In the genomic region with DNA sequence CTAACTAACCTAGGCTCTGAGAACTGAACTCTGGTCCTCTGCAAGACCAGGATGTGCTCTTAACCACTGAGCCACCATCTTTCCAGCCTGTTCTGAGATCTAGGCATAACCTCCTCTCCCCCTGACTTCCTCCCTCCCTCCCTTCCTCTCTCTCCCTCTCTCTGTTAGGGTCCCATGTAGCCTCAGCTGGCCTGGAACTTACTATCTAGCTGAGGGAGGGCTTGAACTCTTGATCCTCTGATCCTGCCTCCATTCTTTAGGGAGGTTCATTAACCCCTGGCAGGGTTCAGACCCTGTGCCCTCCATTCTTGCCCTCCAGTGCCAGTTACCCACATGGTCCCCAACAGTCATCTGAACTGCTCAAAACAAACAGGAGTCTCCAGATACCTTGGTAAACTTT, we compare ENCODE assay signal across 23 mouse cellular contexts. TPM values are rescaled to one million over a fixed set of nuclear protein-coding genes. Genes with fewer than 3 reads are reported as not detected.
DNase-seq lines count a peak whose midpoint lies in the region; ATAC-seq and TF ChIP-seq lines count a peak whose summit lies in the region.
"Had no signal": no experiment of that assay in that cellular context is flagged by ENCODE, and none has a peak within 500 bp of the region (broad histone marks: within the 10 kb centered on the region; RNA-seq: fewer than 3 reads in every experiment).

No protein-coding gene starts in this region.

- H3K27me3 ChIP-seq in forebrain, embryonic 11.5 days (ENCODE audit: control insufficient read depth, insufficient read depth, low read length), result no peaks in the 10 kb centered on the region
- H3K27me3 ChIP-seq in forebrain, embryonic 12.5 days, result no peaks in the 10 kb centered on the region
- H3K27me3 ChIP-seq in heart, embryonic 10.5 days (ENCODE audit: insufficient read depth, poor library complexity, severe bottlenecking), result no peaks in the 10 kb centered on the region
- H3K27me3 ChIP-seq in myocyte (ENCODE audit: control insufficient read depth, insufficient read depth, insufficient read length), result no peaks in the 10 kb centered on the region
- H3K27me3 ChIP-seq in hindbrain, embryonic 12.5 days, result no peaks in the 10 kb centered on the region
- H3K27me3 ChIP-seq: embryonic facial prominence, embryonic 12.5 days; embryonic facial prominence, embryonic 15.5 days; forebrain, embryonic 13.5 days; heart, embryonic 13.5 days; hindbrain, embryonic 15.5 days; Patski had no signal

- H3K4me3 ChIP-seq in forebrain, embryonic 11.5 days (ENCODE audit: low read depth, low read length), result no peak overlapping the region
- no peak overlapping the region for H3K4me3 ChIP-seq in forebrain, embryonic 12.5 days (replicated peaks)
- H3K4me3 ChIP-seq in heart, embryonic 10.5 days, result no peak overlapping the region
- no peak overlapping the region for H3K4me3 ChIP-seq in myocyte
- no peak overlapping the region for H3K4me3 ChIP-seq in hindbrain, embryonic 12.5 days
- H3K4me3 ChIP-seq: embryonic facial prominence, embryonic 12.5 days; embryonic facial prominence, embryonic 15.5 days; forebrain, embryonic 13.5 days; heart, embryonic 13.5 days; hindbrain, embryonic 15.5 days had no signal

- no peak for ATAC-seq in forebrain, embryonic 11.5 days (replicated peaks; ENCODE audit: low FRiP score)
- ATAC-seq in forebrain, embryonic 12.5 days (ENCODE audit: low FRiP score), result no peak
- no peak for ATAC-seq in hindbrain, embryonic 12.5 days (ENCODE audit: low FRiP score)
- ATAC-seq: forebrain, embryonic 13.5 days; forebrain, embryonic 16.5 days; Patski had no signal

- no peak overlapping the region for H3K27ac ChIP-seq in forebrain, embryonic 11.5 days (ENCODE audit: low read depth, low read length)
- H3K27ac ChIP-seq in forebrain, embryonic 12.5 days, result no peak overlapping the region
- no peak overlapping the region for H3K27ac ChIP-seq in heart, embryonic 10.5 days
- no peak overlapping the region for H3K27ac ChIP-seq in hindbrain, embryonic 12.5 days
- H3K27ac ChIP-seq: embryonic facial prominence, embryonic 12.5 days; embryonic facial prominence, embryonic 15.5 days; forebrain, embryonic 13.5 days; heart, embryonic 13.5 days; hindbrain, embryonic 15.5 days had no signal

- no peaks in the 10 kb centered on the region for H3K4me1 ChIP-seq in forebrain, embryonic 11.5 days (replicated peaks; ENCODE audit: control insufficient read depth, insufficient read depth, low read length)
- peaks cover 12% of the 10 kb centered on the region for H3K4me1 ChIP-seq in forebrain, embryonic 12.5 days
- peaks cover 36% of the 10 kb centered on the region for H3K4me1 ChIP-seq in heart, embryonic 10.5 days
- H3K4me1 ChIP-seq in hindbrain, embryonic 12.5 days, result peaks cover 19% of the 10 kb centered on the region
- H3K4me1 ChIP-seq: hindbrain, embryonic 15.5 days had no signal

- H3K9ac ChIP-seq in forebrain, embryonic 11.5 days (ENCODE audit: low read length), result no peak overlapping the region
- no peak overlapping the region for H3K9ac ChIP-seq in forebrain, embryonic 12.5 days
- no peak overlapping the region for H3K9ac ChIP-seq in hindbrain, embryonic 12.5 days
- H3K9ac ChIP-seq: embryonic facial prominence, embryonic 12.5 days; embryonic facial prominence, embryonic 15.5 days; forebrain, embryonic 13.5 days; heart, embryonic 13.5 days; hindbrain, embryonic 15.5 days had no signal

- no peak for TF ChIP-seq POLR2A in myocyte (IDR thresholded peaks at IDR 0.05; ENCODE audit: insufficient read length, low read depth)

- no peak overlapping the region for H3K4me2 ChIP-seq in forebrain, embryonic 11.5 days (ENCODE audit: low read depth, low read length, severe bottlenecking)
- no peak overlapping the region for H3K4me2 ChIP-seq in forebrain, embryonic 12.5 days
- no peak overlapping the region for H3K4me2 ChIP-seq in myocyte (ENCODE audit: low read depth)
- H3K4me2 ChIP-seq in hindbrain, embryonic 12.5 days (replicated peaks), result no peak overlapping the region
- H3K4me2 ChIP-seq: embryonic facial prominence, embryonic 12.5 days; embryonic facial prominence, embryonic 15.5 days; forebrain, embryonic 13.5 days; heart, embryonic 13.5 days; hindbrain, embryonic 15.5 days had no signal

- DNase-seq in forebrain, embryonic 11.5 days (ENCODE audit: low spot score), result peak; percentile 13
- peak; percentile 66 for DNase-seq in heart, embryonic 10.5 days (ENCODE audit: low spot score)
- DNase-seq in heart, adult 18-20 months, result no peak
- DNase-seq in testis, postnatal 10 days (ENCODE audit: low spot score), result peak; percentile 19
- DNase-seq in testis, postnatal 14 days (ENCODE audit: low spot score), result no peak
- DNase-seq: adrenal gland, postnatal 10 days; adrenal gland, postnatal 36 days; cerebellum, adult 18-20 months; cerebellum, adult 9-10 months; gastrocnemius, postnatal 14 days; heart, postnatal 14 days; heart, postnatal 4 days had no signal

- H3K79me2 ChIP-seq in myocyte (ENCODE audit: control insufficient read depth, insufficient read depth), result no peaks in the 10 kb centered on the region

- no peaks in the 10 kb centered on the region for H3K9me3 ChIP-seq in forebrain, embryonic 11.5 days (ENCODE audit: control insufficient read depth, low read length)
- H3K9me3 ChIP-seq in forebrain, embryonic 12.5 days, result no peaks in the 10 kb centered on the region
- no peaks in the 10 kb centered on the region for H3K9me3 ChIP-seq in heart, embryonic 10.5 days
- no peaks in the 10 kb centered on the region for H3K9me3 ChIP-seq in hindbrain, embryonic 12.5 days (replicated peaks)
- H3K9me3 ChIP-seq: embryonic facial prominence, embryonic 12.5 days; embryonic facial prominence, embryonic 15.5 days; forebrain, embryonic 13.5 days; G1E; heart, embryonic 13.5 days; hindbrain, embryonic 15.5 days had no signal

- no peaks in the 10 kb centered on the region for H3K36me3 ChIP-seq in forebrain, embryonic 11.5 days (ENCODE audit: control insufficient read depth, insufficient read depth, low read length)
- H3K36me3 ChIP-seq in forebrain, embryonic 12.5 days (replicated peaks), result peaks cover 6% of the 10 kb centered on the region; the same call in 1 of the 2 replicates
- H3K36me3 ChIP-seq in heart, embryonic 10.5 days, result peaks cover 24% of the 10 kb centered on the region
- no peaks in the 10 kb centered on the region for H3K36me3 ChIP-seq in myocyte (ENCODE audit: control insufficient read depth, insufficient read depth)
- H3K36me3 ChIP-seq in hindbrain, embryonic 12.5 days, result 0 out of 2 replicates have a peak, but pooled peaks cover 6% of the 10 kb centered on the region
- H3K36me3 ChIP-seq: hindbrain, embryonic 15.5 days had no signal

- H3ac ChIP-seq in myocyte (ENCODE audit: control insufficient read depth, insufficient read length), result no peak overlapping the region

TF ChIP-seq in myocyte, 11 proteins besides CTCF, POLR2A, EP300 and RAD21:
- TF ChIP-seq POLR2AphosphoS2 (IDR thresholded peaks at IDR 0.05; ENCODE audit: insufficient read length, low read depth) (peak; percentile 48), MAX (IDR thresholded peaks at IDR 0.05; ENCODE audit: low read depth) (no peak)

RNA-seq across cellular contexts. Expression of a gene that starts 28.3 kb away (rescaled TPM):
- polyA plus RNA-seq in forebrain, embryonic 11.5 days (2014; fragmentation: Nextera tagmentation; extraction: Ambion mirVana), result 3.7 and 4.0 TPM in 2 replicates
- polyA plus RNA-seq in forebrain, embryonic 12.5 days (2016; fragmentation: Nextera tagmentation; extraction: Ambion mirVana), result 4.8 and 5.7 TPM in 2 replicates
- polyA plus RNA-seq in heart, embryonic 10.5 days (2016; fragmentation: Nextera tagmentation; extraction: Ambion mirVana), result 11.6 and 29.8 TPM in 2 replicates
- total RNA-seq in heart, adult 18-20 months (2021), result 10 to 100 TPM; 19.5 to 22.5 TPM
- 20.9 TPM for polyA plus RNA-seq in myocyte (2012; fragmentation: generic; extraction: Trizol)
- polyA plus RNA-seq in hindbrain, embryonic 12.5 days (2016; fragmentation: Nextera tagmentation; extraction: Ambion mirVana), result 8.7 and 10.6 TPM in 2 replicates

Comparison
In these comparisons a context has a peak if more than half of its experiments do, and no peak if none do; other contexts are left out.
1. DNase-seq: peak in forebrain, embryonic 11.5 days (single experiment), heart, embryonic 10.5 days (single experiment) and testis, postnatal 10 days (single experiment); none in heart, adult 18-20 months (0 of 2) and testis, postnatal 14 days (single experiment).